Comparison of ENCODE assay signal across 7 mouse cellular contexts in the genomic region with DNA sequence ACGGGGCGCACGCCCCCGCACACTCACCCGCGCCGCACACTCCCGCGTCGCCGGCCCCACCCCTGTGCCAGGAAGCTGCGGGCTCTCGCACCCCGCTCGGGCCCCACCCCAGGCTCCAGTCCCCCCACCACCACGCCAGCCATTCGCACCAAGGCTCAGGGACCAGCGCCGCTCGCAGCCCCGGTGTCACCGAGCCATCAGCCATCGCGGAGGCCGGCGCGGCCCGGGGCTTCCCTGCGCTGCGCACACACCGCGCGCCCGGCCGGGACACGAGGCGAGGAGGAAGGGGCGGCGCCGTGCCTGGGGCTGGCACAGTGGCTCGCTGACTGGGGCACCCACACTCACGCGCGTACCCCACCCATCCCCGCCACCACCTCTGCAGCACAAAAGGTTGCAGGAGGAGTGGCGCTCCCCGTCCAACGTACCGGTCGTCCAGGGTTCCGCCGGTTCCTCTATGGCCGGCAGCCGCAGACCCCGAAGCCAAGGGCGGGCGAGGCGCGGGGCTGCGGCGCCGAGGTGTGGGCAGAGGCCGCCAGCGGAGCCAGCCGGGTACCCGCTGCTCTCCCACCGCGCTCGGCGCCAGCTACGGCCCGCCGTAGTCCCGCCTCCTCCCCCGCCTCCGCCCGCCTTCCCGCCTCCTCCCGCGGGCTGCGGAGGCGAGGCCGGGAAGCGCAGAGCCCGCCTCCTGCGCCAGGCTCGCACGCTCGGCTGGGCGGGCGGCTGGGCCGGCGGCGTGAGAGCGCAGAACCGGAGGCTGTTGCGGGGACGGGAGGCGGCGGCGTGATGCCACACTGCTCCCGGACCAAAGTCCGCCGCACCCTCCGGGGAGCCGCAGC. TPM values are rescaled to one million over a fixed set of nuclear protein-coding genes. Genes with fewer than 3 reads are reported as not detected.
DNase-seq lines count a peak whose midpoint lies in the region; ATAC-seq and TF ChIP-seq lines count a peak whose summit lies in the region.

A gene (minus strand): TSS at position 669 of the 836 bp plus-strand sequence.

- peak within 1 kb of the TSS; percentile 87 for H3K4me2 ChIP-seq in intestine, embryonic 16.5 days (ENCODE audit: low read depth, low read length)
- peak within 1 kb of the TSS; percentile 72 for H3K4me2 ChIP-seq in midbrain, embryonic 12.5 days (replicated peaks)

- peak; percentile 21; the same call in 1 of the 2 replicates for TF ChIP-seq POLR2A in small intestine, adult 2 months (IDR thresholded peaks at IDR 0.05; ENCODE audit: low read depth, low read length)

- DNase-seq in adrenal gland, postnatal 10 days = peak; percentile 90
- DNase-seq in embryo, embryonic 11.5 days (ENCODE audit: low read depth, low spot score) = peak; percentile 58
- peak; percentile 55 to 75 for DNase-seq in gastrocnemius, postnatal 4 days (ENCODE audit: low spot score in 2 of 2)
- DNase-seq in limb, embryonic 10.5 days (ENCODE audit: low spot score) = peak; percentile 79

- no peaks in the 10 kb centered on the region for H3K9me3 ChIP-seq in intestine, embryonic 16.5 days (ENCODE audit: control insufficient read depth, low read length)
- no peaks in the 10 kb centered on the region for H3K9me3 ChIP-seq in limb, embryonic 10.5 days (replicated peaks)
- H3K9me3 ChIP-seq in midbrain, embryonic 12.5 days = no peaks in the 10 kb centered on the region

- H3K4me3 ChIP-seq in intestine, embryonic 16.5 days (ENCODE audit: low read length) = peak within 1 kb of the TSS; percentile 92
- H3K4me3 ChIP-seq in limb, embryonic 10.5 days = peak within 1 kb of the TSS; percentile 84
- H3K4me3 ChIP-seq in midbrain, embryonic 12.5 days = peak within 1 kb of the TSS; percentile 91
- peak within 1 kb of the TSS; percentile 99 for H3K4me3 ChIP-seq in small intestine, adult 2 months (ENCODE audit: low read depth, low read length)

- H3K36me3 ChIP-seq in intestine, embryonic 16.5 days (ENCODE audit: control insufficient read depth, insufficient read depth, low read length) = no peaks in the 10 kb centered on the region
- H3K36me3 ChIP-seq in limb, embryonic 10.5 days = no peaks in the 10 kb centered on the region
- H3K36me3 ChIP-seq in midbrain, embryonic 12.5 days = no peaks in the 10 kb centered on the region
- no peaks in the 10 kb centered on the region for H3K36me3 ChIP-seq in small intestine, adult 2 months (ENCODE audit: control insufficient read depth, insufficient read depth, low read length)

- under 1% methylated on average over 69 of the region's 106 CpGs for WGBS in intestine, embryonic 16.5 days
- under 1% methylated on average over 83 of the region's 106 CpGs for WGBS in limb, embryonic 10.5 days
- under 1% methylated on average over 100 of the region's 106 CpGs for WGBS in midbrain, embryonic 12.5 days
- 1% methylated on average over 103 of the region's 106 CpGs for WGBS in small intestine, adult 2 months

- peak within 1 kb of the TSS; percentile 80 for H3K27ac ChIP-seq in intestine, embryonic 16.5 days (ENCODE audit: low read length)
- peak within 1 kb of the TSS; percentile 91 for H3K27ac ChIP-seq in limb, embryonic 10.5 days
- H3K27ac ChIP-seq in midbrain, embryonic 12.5 days (replicated peaks) = peak within 1 kb of the TSS; percentile 96
- H3K27ac ChIP-seq in small intestine, adult 2 months (ENCODE audit: insufficient read depth, low read depth, low read length) = peak within 1 kb of the TSS; percentile 97

- H3K4me1 ChIP-seq in intestine, embryonic 16.5 days (ENCODE audit: control insufficient read depth, insufficient read depth, low read length) = peaks cover 5% of the 10 kb centered on the region; the same call in 1 of the 2 replicates
- peaks cover 17% of the 10 kb centered on the region; the same call in 1 of the 2 replicates for H3K4me1 ChIP-seq in limb, embryonic 10.5 days
- H3K4me1 ChIP-seq in midbrain, embryonic 12.5 days = peaks cover 38% of the 10 kb centered on the region
- H3K4me1 ChIP-seq in small intestine, adult 2 months (ENCODE audit: control insufficient read depth, insufficient read depth, insufficient read length, low read length) = peaks cover 11% of the 10 kb centered on the region; the same call in 1 of the 2 replicates

- peak; percentile 96 for ATAC-seq in intestine, embryonic 16.5 days
- ATAC-seq in midbrain, embryonic 12.5 days (ENCODE audit: low FRiP score, low read depth) = peak; percentile 91

- peak within 1 kb of the TSS; percentile 84 for H3K9ac ChIP-seq in intestine, embryonic 16.5 days (ENCODE audit: low read depth, low read length)
- H3K9ac ChIP-seq in midbrain, embryonic 12.5 days (replicated peaks) = peak within 1 kb of the TSS; percentile 92

- no peak for TF ChIP-seq CTCF in small intestine, adult 2 months (IDR thresholded peaks at IDR 0.05; ENCODE audit: extremely low read depth, insufficient read length, insufficient replicate concordance, low read depth, low read length)

- H3K27me3 ChIP-seq in intestine, embryonic 16.5 days (replicated peaks; ENCODE audit: control insufficient read depth, insufficient read depth, low read length) = no peaks in the 10 kb centered on the region
- peaks cover 4% of the 10 kb centered on the region; the same call in 1 of the 2 replicates for H3K27me3 ChIP-seq in limb, embryonic 10.5 days (ENCODE audit: low read depth, poor library complexity, severe bottlenecking)
- H3K27me3 ChIP-seq in midbrain, embryonic 12.5 days = no peaks in the 10 kb centered on the region
- no peaks in the 10 kb centered on the region; the same call in 1 of the 2 replicates for H3K27me3 ChIP-seq in small intestine, adult 2 months (ENCODE audit: control insufficient read depth, insufficient read depth, low read length)

RNA-seq across cellular contexts. Expression of the gene that starts here (rescaled TPM):
- total RNA-seq in adrenal gland, postnatal 10 days (2021) = 10 to 100 TPM; 18.1 to 18.2 TPM
- total RNA-seq in gastrocnemius, postnatal 4 days (2021) = 10 to 100 TPM; 15.3 to 17.1 TPM
- 17.8 and 20.5 TPM in 2 replicates for polyA plus RNA-seq in intestine, embryonic 16.5 days (2015; fragmentation: Nextera tagmentation; extraction: Ambion mirVana)
- polyA plus RNA-seq in limb, embryonic 10.5 days (2016; fragmentation: Nextera tagmentation; extraction: Ambion mirVana) = 9.9 and 10.3 TPM in 2 replicates
- 34.3 and 43.3 TPM in 2 replicates for polyA plus RNA-seq in midbrain, embryonic 12.5 days (2016; fragmentation: Nextera tagmentation; extraction: Ambion mirVana)
- polyA plus RNA-seq in small intestine, adult 2 months (2012; rRNA removed) = 24.9 and 49.4 TPM in 2 replicates

Comparison
In these comparisons a context has a peak if more than half of its experiments do, and no peak if none do; other contexts are left out.
1. Peak in every context shown above with its lines: DNase-seq, ATAC-seq, H3K4me3 ChIP-seq and H3K27ac ChIP-seq.